Mouse (Mus musculus) adrenal gland, adult (tissue): ENCODE results near the gene Prpf8.

Source experiments
- DNase-seq, 2 experiments: peaks; one replicate each; pipeline ENCODE4 v3.0.0; 2022 to 2023; ENCODE audit warnings: low spot score in 1 of 2; ENCODE audit not compliant: inconsistent age in 2 of 2

Prpf8 gene

GRCm38 (mm10) chr11:75494296-75495049, 7.9 kb downstream of the Prpf8 start:
- no peak for DNase-seq

- peak in 1 of 2 experiments; percentile 72 for DNase-seq
Measured at GRCm38 (mm10) chr11:75498126-75498525, 11.5 kb downstream of the Prpf8 start.

GRCm38 (mm10) chr11:75508162-75508561, 21.5 kb downstream of the Prpf8 start:
- DNase-seq = no peak

- DNase-seq = peak; percentile 30 to 57
Measured at GRCm38 (mm10) chr11:75508904-75509303, 22.3 kb downstream of the Prpf8 start.

- DNase-seq = peak; percentile 83 to 94
Measured at GRCm38 (mm10) chr11:75509741-75510626, 23.4 kb downstream of the Prpf8 start, which contains the start of gene Rilp. TSS of gene Rilp (plus strand) at chr11:75510094.

- peak; percentile 94 to 98 for DNase-seq
Measured at GRCm38 (mm10) chr11:75510627-75510993, 24.0 kb downstream of the Prpf8 start.

GRCm38 (mm10) chr11:75511213-75511612, 24.6 kb downstream of the Prpf8 start:
- DNase-seq = peak; percentile 54 to 75

- no peak for DNase-seq
Measured at GRCm38 (mm10) chr11:75512301-75513018, 25.8 kb downstream of the Prpf8 start.

GRCm38 (mm10) chr11:75513336-75513735, 26.7 kb downstream of the Prpf8 start, which contains the start of gene Scarf1:
TSS of gene Scarf1 (plus strand) at chr11:75513540.
- peak; percentile 60 to 77 for DNase-seq

- DNase-seq = no peak
Measured at GRCm38 (mm10) chr11:75515186-75515585, 28.6 kb downstream of the Prpf8 start.

GRCm38 (mm10) chr11:75519834-75520633, 33.4 kb downstream of the Prpf8 start:
- no peak for DNase-seq

GRCm38 (mm10) chr11:75521609-75522008, 35.0 kb downstream of the Prpf8 start:
- DNase-seq = no peak

- no peak for DNase-seq
Measured at GRCm38 (mm10) chr11:75522793-75523192, 36.2 kb downstream of the Prpf8 start.

GRCm38 (mm10) chr11:75525531-75526125, 39.0 kb downstream of the Prpf8 start:
- no peak for DNase-seq

- DNase-seq = no peak
Measured at GRCm38 (mm10) chr11:75526943-75527342, 40.3 kb downstream of the Prpf8 start.

GRCm38 (mm10) chr11:75529771-75530170, 43.2 kb downstream of the Prpf8 start:
- no peak for DNase-seq

GRCm38 (mm10) chr11:75530325-75530724, 43.7 kb downstream of the Prpf8 start:
- peak; percentile 92 to 98 for DNase-seq

GRCm38 (mm10) chr11:75530845-75531373, 44.3 kb downstream of the Prpf8 start:
- peak in 1 of 2 experiments; percentile 51 for DNase-seq

- peak; percentile 94 to 97 for DNase-seq
Measured at GRCm38 (mm10) chr11:75531469-75532242, 45.0 kb downstream of the Prpf8 start, which contains the start of gene Slc43a2. TSS of gene Slc43a2 (plus strand) at chr11:75531694.
